Mouse (Mus musculus): ENCODE data around the gene Abcc8. TPM values are rescaled to one million over a fixed set of nuclear protein-coding genes. Genes with fewer than 3 reads are reported as not detected.

Abcc8 gene
- polyA plus RNA-seq, 2 experiments, result 0.13 TPM

DNA sequence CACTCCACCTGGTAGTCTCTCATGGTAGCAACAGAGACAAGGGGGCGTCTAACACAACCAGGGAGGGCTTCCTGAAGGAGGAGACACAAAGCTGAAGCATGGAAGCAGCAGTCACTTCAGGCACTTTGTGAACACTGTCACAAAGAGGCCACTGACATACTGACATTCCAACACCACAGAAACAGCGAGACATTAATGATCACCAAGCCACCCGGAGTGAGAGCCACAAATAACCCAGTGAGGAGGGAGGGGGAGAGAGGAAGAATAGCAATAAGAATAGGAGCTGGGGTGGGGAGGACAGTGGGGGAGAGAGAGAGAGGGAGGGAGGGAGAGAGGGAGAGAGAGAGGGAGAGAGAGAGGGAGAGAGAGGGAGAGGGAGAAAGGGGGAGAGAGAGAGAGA lies 18.2 kb downstream of the Abcc8 start:
- Histone ChIP-seq H3K27me3 (ENCODE audit: control insufficient read depth, insufficient read depth, low read length) (no peaks in the 10 kb centered on the region), H3K4me3 (ENCODE audit: insufficient read depth in 1 of 2, low read depth in 2 of 2, low read length in 2 of 2) (no peak overlapping the region), H3K27ac (no peak overlapping the region), H3K4me1 (replicated peaks; ENCODE audit: control insufficient read depth in 2 of 2, insufficient read depth in 2 of 2, low read length in 1 of 2) (no peaks in the 10 kb centered on the region), H3K9me3 (ENCODE audit: control insufficient read depth, low read length) (no peaks in the 10 kb centered on the region), H3K9ac (replicated peaks) (no peak overlapping the region), H3K4me2 (ENCODE audit: low read depth) (no peak overlapping the region), H3K36me3 (replicated peaks; ENCODE audit: control insufficient read depth, insufficient read depth, low read depth) (no peaks in the 10 kb centered on the region)
- WGBS (ENCODE audit: insufficient replicate concordance), result 30% methylated on average over 3 of the region's 3 CpGs
- no peak for ATAC-seq (ENCODE audit: insufficient read depth)
- TF ChIP-seq EP300 (IDR thresholded peaks at IDR 0.05; ENCODE audit: low read depth) (no peak), CTCF (IDR thresholded peaks at IDR 0.05; ENCODE audit: low read depth) (no peak)
- no peak for DNase-seq (ENCODE audit: low read depth in 3 of 3, low spot score in 3 of 3)

DNA sequence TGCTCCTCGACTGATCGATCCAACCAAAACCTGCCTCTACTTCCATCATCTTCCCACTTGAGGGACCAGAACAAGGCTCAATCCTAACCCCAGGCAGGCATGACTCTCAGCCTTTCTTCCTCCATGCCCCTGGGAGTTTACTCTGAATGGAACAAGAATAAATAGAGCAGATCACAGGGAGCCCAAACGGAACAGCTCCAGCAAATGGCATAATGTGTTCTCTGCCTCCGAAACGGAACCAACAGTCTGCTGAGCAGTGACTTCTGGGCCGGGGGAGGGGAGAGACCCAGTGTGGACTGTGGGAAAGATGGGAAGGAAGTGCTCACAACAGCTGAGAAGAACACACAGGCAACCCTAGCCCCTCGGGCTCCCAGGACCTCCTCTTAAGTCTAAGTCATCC lies 22.1 kb downstream of the Abcc8 start:
- H3K36me3 ChIP-seq (replicated peaks; ENCODE audit: control insufficient read depth, insufficient read depth, low read depth), result no peaks in the 10 kb centered on the region
- no peaks in the 10 kb centered on the region for H3K4me1 ChIP-seq (replicated peaks; ENCODE audit: control insufficient read depth in 2 of 2, insufficient read depth in 2 of 2, low read length in 1 of 2)
- 43% methylated on average over 7 of the region's 7 CpGs for WGBS (ENCODE audit: insufficient replicate concordance)
- H3K9ac ChIP-seq (replicated peaks), result no peak overlapping the region
- no peak for DNase-seq (ENCODE audit: low read depth in 3 of 3, low spot score in 3 of 3)
- no peak overlapping the region for H3K4me3 ChIP-seq (ENCODE audit: insufficient read depth in 1 of 2, low read depth in 2 of 2, low read length in 2 of 2)
- H3K27me3 ChIP-seq (ENCODE audit: control insufficient read depth, insufficient read depth, low read length), result no peaks in the 10 kb centered on the region
- no peak overlapping the region for H3K27ac ChIP-seq
- no peak for TF ChIP-seq EP300 (IDR thresholded peaks at IDR 0.05; ENCODE audit: low read depth)
- H3K4me2 ChIP-seq (ENCODE audit: low read depth), result no peak overlapping the region
- ATAC-seq (ENCODE audit: insufficient read depth), result no peak
- no peaks in the 10 kb centered on the region for H3K9me3 ChIP-seq (ENCODE audit: control insufficient read depth, low read length)

DNA sequence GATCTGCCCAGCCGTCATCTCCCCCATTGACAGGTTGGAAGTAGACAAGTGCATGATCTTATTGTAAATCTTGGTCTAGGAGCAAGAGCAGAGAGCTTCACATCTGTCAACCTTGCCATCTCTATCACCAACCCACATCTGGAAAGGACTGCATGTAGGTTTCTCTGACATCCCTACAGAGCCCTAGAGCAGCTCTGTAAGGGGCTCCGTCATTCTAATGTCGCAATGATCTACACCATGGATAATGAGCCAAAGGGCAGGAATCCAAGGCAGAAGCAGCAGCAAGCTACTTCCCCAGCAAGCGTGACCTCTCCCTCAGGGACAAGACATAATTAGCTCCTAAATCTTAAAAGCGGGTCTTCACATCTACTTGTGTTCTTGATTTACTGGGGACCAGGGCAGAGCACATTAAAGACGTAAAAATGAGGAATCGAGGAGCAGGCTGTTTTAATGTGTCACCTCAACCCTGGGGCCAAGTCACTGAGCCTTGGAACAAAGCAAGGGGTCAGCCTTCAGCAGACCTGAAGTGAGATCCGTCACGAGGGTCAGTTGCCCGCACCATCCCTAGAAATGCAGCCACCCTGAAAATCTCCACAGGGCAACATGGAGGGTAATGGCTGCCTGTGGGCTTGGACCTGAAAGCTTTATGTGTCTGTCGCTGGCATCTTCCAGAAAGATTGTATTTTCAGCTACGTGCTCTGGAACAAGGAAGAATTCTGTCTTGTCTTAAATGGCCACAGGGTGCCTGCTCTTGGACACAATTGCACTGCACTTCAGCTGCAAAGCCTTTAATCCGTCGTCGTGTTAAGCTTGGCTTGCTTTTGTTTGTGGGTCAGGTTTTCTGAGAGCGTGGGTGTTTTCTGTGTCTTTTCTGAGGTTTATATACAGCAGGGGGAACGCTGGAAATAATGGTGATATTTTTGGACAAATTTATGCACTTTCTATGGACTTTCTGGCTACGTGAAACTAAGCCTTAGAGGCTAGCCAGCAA lies 25.0 kb downstream of the Abcc8 start:
- Histone ChIP-seq H3K27me3 (ENCODE audit: control insufficient read depth, insufficient read depth, low read length) (no peaks in the 10 kb centered on the region), H3K4me1 (replicated peaks; ENCODE audit: control insufficient read depth in 2 of 2, insufficient read depth in 2 of 2, low read length in 1 of 2) (no peaks in the 10 kb centered on the region), H3K36me3 (replicated peaks; ENCODE audit: control insufficient read depth, insufficient read depth, low read depth) (no peaks in the 10 kb centered on the region), H3K9me3 (ENCODE audit: control insufficient read depth, low read length) (no peaks in the 10 kb centered on the region), H3K4me3 (ENCODE audit: insufficient read depth in 1 of 2, low read depth in 2 of 2, low read length in 2 of 2) (no peak overlapping the region), H3K27ac (no peak overlapping the region), H3K4me2 (ENCODE audit: low read depth) (no peak overlapping the region), H3K9ac (replicated peaks) (no peak overlapping the region)
- DNase-seq (ENCODE audit: low read depth in 3 of 3, low spot score in 3 of 3) (no peak), ATAC-seq (ENCODE audit: insufficient read depth) (no peak)
- TF ChIP-seq EP300 (IDR thresholded peaks at IDR 0.05; ENCODE audit: low read depth) (no peak), CTCF (IDR thresholded peaks at IDR 0.05; ENCODE audit: low read depth) (no peak)
- WGBS (ENCODE audit: insufficient replicate concordance), result 66% methylated on average over 18 of the region's 18 CpGs

DNA sequence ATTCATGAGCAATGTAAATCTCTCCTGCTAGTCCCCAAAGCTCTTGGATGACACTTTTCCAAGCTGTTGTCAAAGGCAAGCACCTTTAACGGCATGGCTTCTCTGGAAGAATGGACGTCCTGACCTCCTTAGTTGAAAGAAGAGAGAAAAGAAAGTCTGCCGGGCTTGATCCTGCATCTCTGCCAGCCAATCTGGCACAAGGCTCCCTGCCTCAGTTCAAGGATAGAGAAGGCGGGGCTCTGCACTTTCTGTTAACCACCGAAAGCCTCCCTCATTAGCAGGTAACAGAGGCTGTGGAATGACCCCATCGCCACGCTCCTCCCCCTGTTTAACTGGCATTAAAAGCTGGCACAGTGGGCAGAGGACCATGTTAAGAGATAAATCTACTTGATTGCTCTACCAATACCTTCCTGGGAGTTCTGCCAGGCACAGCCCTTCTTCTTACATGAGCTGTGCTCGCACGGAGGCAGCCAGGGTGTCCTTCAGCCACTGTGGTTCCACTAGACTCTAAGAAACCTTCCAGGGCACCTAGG lies 26.9 kb downstream of the Abcc8 start:
- Histone ChIP-seq H3K27me3 (ENCODE audit: control insufficient read depth, insufficient read depth, low read length) (no peaks in the 10 kb centered on the region), H3K36me3 (replicated peaks; ENCODE audit: control insufficient read depth, insufficient read depth, low read depth) (no peaks in the 10 kb centered on the region), H3K4me2 (ENCODE audit: low read depth) (no peak overlapping the region), H3K9me3 (ENCODE audit: control insufficient read depth, low read length) (no peaks in the 10 kb centered on the region), H3K4me1 (replicated peaks; ENCODE audit: control insufficient read depth in 2 of 2, insufficient read depth in 2 of 2, low read length in 1 of 2) (no peaks in the 10 kb centered on the region), H3K4me3 (ENCODE audit: insufficient read depth in 1 of 2, low read depth in 2 of 2, low read length in 2 of 2) (no peak overlapping the region), H3K27ac (no peak overlapping the region), H3K9ac (replicated peaks) (no peak overlapping the region)
- DNase-seq (ENCODE audit: low read depth in 3 of 3, low spot score in 3 of 3), result no peak
- WGBS (ENCODE audit: insufficient replicate concordance), result 55% methylated on average over 9 of the region's 9 CpGs
- no peak for TF ChIP-seq EP300 (IDR thresholded peaks at IDR 0.05; ENCODE audit: low read depth)
- no peak for ATAC-seq (ENCODE audit: insufficient read depth)

DNA sequence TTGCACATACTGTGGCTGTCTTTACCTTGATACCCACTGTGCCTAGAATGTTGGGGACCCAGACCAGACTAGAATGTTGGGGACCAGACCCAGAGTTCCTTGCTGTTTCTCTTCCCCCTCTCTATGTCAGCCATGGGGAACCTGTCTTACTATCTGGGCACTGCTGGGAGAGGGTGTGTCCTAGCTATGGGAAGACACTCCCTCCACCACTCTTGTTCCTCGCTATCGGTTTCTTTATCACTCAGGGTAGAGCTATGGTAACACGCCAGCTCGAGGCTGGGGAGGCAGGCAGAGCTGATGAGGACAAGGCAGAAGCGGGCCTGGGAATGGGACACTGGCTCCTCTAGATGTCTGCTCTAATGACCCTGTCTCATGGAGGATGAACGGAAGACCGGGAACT lies 32.4 kb downstream of the Abcc8 start:
- H3K27me3 ChIP-seq (ENCODE audit: control insufficient read depth, insufficient read depth, low read length), result no peaks in the 10 kb centered on the region
- H3K9ac ChIP-seq (replicated peaks), result no peak overlapping the region
- DNase-seq (ENCODE audit: low read depth in 3 of 3, low spot score in 3 of 3), result no peak
- H3K27ac ChIP-seq, result no peak overlapping the region
- no peak overlapping the region for H3K4me3 ChIP-seq (ENCODE audit: insufficient read depth in 1 of 2, low read depth in 2 of 2, low read length in 2 of 2)
- TF ChIP-seq CTCF (IDR thresholded peaks at IDR 0.05; ENCODE audit: low read depth), result no peak
- TF ChIP-seq EP300 (IDR thresholded peaks at IDR 0.05; ENCODE audit: low read depth), result no peak
- no peak for ATAC-seq (ENCODE audit: insufficient read depth)
- H3K9me3 ChIP-seq (ENCODE audit: control insufficient read depth, low read length), result no peaks in the 10 kb centered on the region
- H3K36me3 ChIP-seq (replicated peaks; ENCODE audit: control insufficient read depth, insufficient read depth, low read depth), result no peaks in the 10 kb centered on the region
- no peaks in the 10 kb centered on the region for H3K4me1 ChIP-seq (replicated peaks; ENCODE audit: control insufficient read depth in 2 of 2, insufficient read depth in 2 of 2, low read length in 1 of 2)
- WGBS (ENCODE audit: insufficient replicate concordance), result 47% methylated on average over 7 of the region's 7 CpGs
- no peak overlapping the region for H3K4me2 ChIP-seq (ENCODE audit: low read depth)
